13 mouse cellular contexts compared by ENCODE assay signal in the genomic region with DNA sequence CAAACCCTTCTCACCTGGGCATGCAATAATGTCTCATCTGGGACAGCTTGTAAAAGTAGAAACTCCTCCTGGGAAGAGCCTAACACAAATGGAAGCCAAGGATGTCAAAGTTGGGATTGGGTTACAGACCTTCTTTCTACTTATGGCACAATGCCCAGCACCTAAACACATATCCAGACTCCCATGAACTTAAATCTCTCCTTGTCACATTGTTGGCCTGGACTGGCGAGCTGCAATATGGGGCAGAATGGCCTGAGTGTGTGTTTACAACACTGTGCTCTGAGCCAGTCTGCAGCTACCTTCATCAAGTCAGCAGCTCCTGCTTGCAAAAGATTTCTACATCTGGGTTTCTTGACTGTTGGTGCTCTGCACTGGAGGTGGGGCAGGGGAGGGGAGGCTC.
"Had no signal": no experiment of that assay in that cellular context is flagged by ENCODE, and none has a peak within 500 bp of the region (broad histone marks: within the 10 kb centered on the region; RNA-seq: fewer than 3 reads in every experiment).

No protein-coding gene starts in this region.

- H3K4me2 ChIP-seq: kidney, embryonic 15.5 days; neural tube, embryonic 12.5 days had no signal

- H3K27ac ChIP-seq: kidney, embryonic 15.5 days; left cerebral cortex, adult 2 months; liver, embryonic 14.5 days; midbrain, embryonic 10.5 days; neural tube, embryonic 12.5 days had no signal

- H3K27me3 ChIP-seq: kidney, embryonic 15.5 days; neural tube, embryonic 12.5 days had no signal

- H3K36me3 ChIP-seq: kidney, embryonic 15.5 days; midbrain, embryonic 10.5 days; neural tube, embryonic 12.5 days had no signal

- H3K9me3 ChIP-seq: kidney, embryonic 15.5 days; midbrain, embryonic 10.5 days; neural tube, embryonic 12.5 days had no signal

- H3K4me3 ChIP-seq: kidney, embryonic 15.5 days; left cerebral cortex, adult 2 months; midbrain, embryonic 10.5 days; myocyte; neural tube, embryonic 12.5 days had no signal

- DNase-seq: kidney, postnatal 14 days; lung, adult 18-20 months; lung, postnatal 10 days; lung, postnatal 4 days; midbrain, embryonic 14.5 days; retina, postnatal 1 day; thymus, postnatal 36 days had no signal

- H3K9ac ChIP-seq: kidney, embryonic 15.5 days; liver, embryonic 14.5 days; neural tube, embryonic 12.5 days had no signal

- H3K4me1 ChIP-seq: neural tube, embryonic 12.5 days had no signal
